ENCODE assay signal across 18 mouse cellular contexts in genomic region chr3:101131772-101132171, GRCm38 (mm10).
"Had no signal": no experiment of that assay in that cellular context is flagged by ENCODE, and none has a peak within 500 bp of the region (broad histone marks: within the 10 kb centered on the region; RNA-seq: fewer than 3 reads in every experiment).

No protein-coding gene starts in this region.

- DNase-seq: liver, embryonic 13.5 days; liver, postnatal 0 days; lung, embryonic 14.5 days; lung, postnatal 10 days; right cerebral cortex, postnatal 14 days; thymus, adult 2 months; thymus, postnatal 25 days; thymus, postnatal 4 days had no signal

- H3K36me3 ChIP-seq: liver, embryonic 13.5 days; liver, embryonic 15.5 days; midbrain, embryonic 13.5 days; midbrain, embryonic 15.5 days; neural tube, embryonic 12.5 days; stomach, embryonic 15.5 days had no signal

- H3K9ac ChIP-seq: liver, embryonic 13.5 days; liver, embryonic 15.5 days; liver, postnatal 0 days; lung, embryonic 14.5 days; midbrain, embryonic 13.5 days; midbrain, embryonic 15.5 days; neural tube, embryonic 12.5 days; stomach, embryonic 15.5 days had no signal

- ATAC-seq: liver, postnatal 0 days; midbrain, embryonic 13.5 days; midbrain, embryonic 15.5 days had no signal

- H3K27me3 ChIP-seq: liver, embryonic 13.5 days; midbrain, embryonic 15.5 days; neural tube, embryonic 12.5 days; stomach, embryonic 15.5 days had no signal

- H3K4me2 ChIP-seq: liver, embryonic 11.5 days; liver, embryonic 13.5 days; liver, embryonic 15.5 days; lung, embryonic 14.5 days; midbrain, embryonic 11.5 days; midbrain, embryonic 13.5 days; midbrain, embryonic 15.5 days; neural tube, embryonic 12.5 days; stomach, embryonic 15.5 days had no signal

- H3K4me1 ChIP-seq: midbrain, embryonic 15.5 days had no signal

- H3K9me3 ChIP-seq: liver, embryonic 13.5 days; liver, embryonic 15.5 days; megakaryocyte, embryonic 14.5 days; midbrain, embryonic 13.5 days; midbrain, embryonic 15.5 days; neural tube, embryonic 12.5 days; stomach, embryonic 15.5 days had no signal

- H3K4me3 ChIP-seq: liver, embryonic 13.5 days; liver, embryonic 15.5 days; megakaryocyte, embryonic 14.5 days; midbrain, embryonic 13.5 days; midbrain, embryonic 15.5 days; neural tube, embryonic 12.5 days; stomach, embryonic 15.5 days had no signal

- H3K27ac ChIP-seq: liver, embryonic 13.5 days; liver, embryonic 15.5 days; macrophage; midbrain, embryonic 13.5 days; midbrain, embryonic 15.5 days; neural tube, embryonic 12.5 days; stomach, embryonic 15.5 days; stomach, postnatal 0 days had no signal
